Mouse (Mus musculus) ES-E14 (cell line): ENCODE results near the gene Mis18bp1.

Source experiments
- HCFC1 ChIP-seq: IDR thresholded peaks from 2 replicates; pipeline ENCODE4 v1.6.1; 2012; ENCODE audit warnings: low read length, inconsistent platforms, borderline replicate concordance; ENCODE audit not compliant: insufficient read depth
- ZC3H11A ChIP-seq: IDR thresholded peaks from 2 replicates; pipeline ENCODE4 v1.6.1; 2012; ENCODE audit warnings: low read depth, mild to moderate bottlenecking, inconsistent platforms, low read length, borderline replicate concordance

- TF ChIP-seq ZC3H11A = no peak
- TF ChIP-seq HCFC1 = no peak
Observed at GRCm38 (mm10) chr12:65194003-65194530, 21.7 kb upstream of the Mis18bp1 start.
